Mouse (Mus musculus): ENCODE measurements around the gene Tmem38a. TPM values are rescaled to one million over a fixed set of nuclear protein-coding genes. Genes with fewer than 3 reads are reported as not detected.

The Tmem38a gene
- 63.4 and 71.8 TPM in 2 replicates for total RNA-seq (2014; rRNA removed)
- polyA plus RNA-seq (2015; fragmentation: Nextera tagmentation; extraction: Ambion mirVana) = 42.4 and 47.7 TPM in 2 replicates

GRCm38 (mm10) chr8:72571611-72572473 lies at the start of gene Tmem38a:
Gene Tmem38a, plus strand, starts transcription at chr8:72572055.
- Histone ChIP-seq H3K9ac (replicated peaks; ENCODE audit: low read length) (peak within 1 kb of the TSS; percentile 71), H3K4me1 (ENCODE audit: insufficient read depth, low read length) (peaks cover 11% of the 10 kb centered on the region), H3K27me3 (ENCODE audit: insufficient read depth, low read length) (no peaks in the 10 kb centered on the region), H3K36me3 (ENCODE audit: insufficient read depth, low read length) (peaks cover 21% of the 10 kb centered on the region), H3K27ac (peak within 1 kb of the TSS; percentile 91), H3K9me3 (ENCODE audit: low read length) (no peaks in the 10 kb centered on the region), H3K4me2 (ENCODE audit: low read depth, low read length) (peak within 1 kb of the TSS; percentile 93), H3K4me3 (ENCODE audit: low read length) (peak within 1 kb of the TSS; percentile 79)
- ATAC-seq (peak; percentile 44), DNase-seq (ENCODE audit: low spot score) (peak; percentile 75)
- TF ChIP-seq CTCF (IDR thresholded peaks at IDR 0.05; ENCODE audit: low read depth) = no peak
- 1% methylated on average over 45 of the region's 45 CpGs for WGBS

DNA sequence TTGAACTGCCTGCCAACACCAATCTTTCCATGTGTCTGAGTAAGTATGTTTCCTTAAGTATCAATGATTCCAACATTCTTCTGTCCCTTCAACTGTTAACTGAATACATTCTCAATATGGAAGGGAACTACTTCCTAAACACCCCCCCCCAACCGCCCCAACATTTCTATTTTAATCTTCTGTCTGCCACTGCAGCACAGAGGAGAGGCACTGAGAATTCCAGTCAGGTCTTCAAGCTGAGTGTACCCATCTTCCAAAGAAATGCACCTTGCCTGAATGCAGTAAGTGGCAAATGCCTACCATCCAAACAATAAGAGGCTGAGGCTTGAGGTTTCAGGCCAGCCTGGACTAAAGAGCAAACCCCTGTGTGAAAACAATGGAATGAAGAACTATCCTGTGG lies 39.8 kb upstream of the Tmem38a start:
- Histone ChIP-seq H3K4me2 (ENCODE audit: low read depth, low read length) (no peak overlapping the region), H3K4me1 (ENCODE audit: insufficient read depth, low read length) (no peaks in the 10 kb centered on the region), H3K4me3 (ENCODE audit: low read length) (no peak overlapping the region), H3K9me3 (ENCODE audit: low read length) (no peaks in the 10 kb centered on the region), H3K27ac (no peak overlapping the region), H3K36me3 (ENCODE audit: insufficient read depth, low read length) (no peaks in the 10 kb centered on the region), H3K27me3 (ENCODE audit: insufficient read depth, low read length) (no peaks in the 10 kb centered on the region), H3K9ac (replicated peaks; ENCODE audit: low read length) (no peak overlapping the region)
- 95% methylated on average over 1 of the region's 1 CpGs for WGBS
- ATAC-seq (no peak), DNase-seq (ENCODE audit: low spot score) (no peak)
- TF ChIP-seq CTCF (IDR thresholded peaks at IDR 0.05; ENCODE audit: low read depth) = no peak

DNA sequence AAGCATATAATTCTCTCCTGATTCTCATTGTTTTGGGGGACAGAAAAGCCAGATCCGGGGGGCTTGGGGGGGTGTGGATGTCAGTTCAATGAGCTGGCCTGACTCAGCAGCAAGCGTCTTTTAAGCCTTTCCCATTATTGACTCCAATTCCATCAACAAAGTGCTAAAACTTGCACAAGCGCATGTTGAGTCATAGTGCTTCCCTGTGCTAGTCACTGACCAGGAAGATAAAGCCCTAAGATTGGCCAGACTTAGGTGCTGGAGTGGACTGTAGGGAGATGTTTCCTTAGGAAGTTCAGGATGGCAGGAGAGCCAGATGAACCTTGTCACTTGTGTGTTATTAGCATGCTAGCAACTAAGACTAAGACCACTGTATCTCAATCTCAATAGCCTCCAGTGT lies 37.0 kb upstream of the Tmem38a start:
- no peaks in the 10 kb centered on the region for H3K4me1 ChIP-seq (ENCODE audit: insufficient read depth, low read length)
- H3K9me3 ChIP-seq (ENCODE audit: low read length) = no peaks in the 10 kb centered on the region
- no peak overlapping the region for H3K4me3 ChIP-seq (ENCODE audit: low read length)
- H3K9ac ChIP-seq (replicated peaks; ENCODE audit: low read length) = no peak overlapping the region
- no peaks in the 10 kb centered on the region for H3K36me3 ChIP-seq (ENCODE audit: insufficient read depth, low read length)
- H3K27ac ChIP-seq = no peak overlapping the region
- DNase-seq (ENCODE audit: low spot score) (no peak), ATAC-seq (no peak)
- 98% methylated on average over 3 of the region's 3 CpGs for WGBS
- TF ChIP-seq CTCF (IDR thresholded peaks at IDR 0.05; ENCODE audit: low read depth) = no peak
- no peaks in the 10 kb centered on the region for H3K27me3 ChIP-seq (ENCODE audit: insufficient read depth, low read length)
- no peak overlapping the region for H3K4me2 ChIP-seq (ENCODE audit: low read depth, low read length)

DNA sequence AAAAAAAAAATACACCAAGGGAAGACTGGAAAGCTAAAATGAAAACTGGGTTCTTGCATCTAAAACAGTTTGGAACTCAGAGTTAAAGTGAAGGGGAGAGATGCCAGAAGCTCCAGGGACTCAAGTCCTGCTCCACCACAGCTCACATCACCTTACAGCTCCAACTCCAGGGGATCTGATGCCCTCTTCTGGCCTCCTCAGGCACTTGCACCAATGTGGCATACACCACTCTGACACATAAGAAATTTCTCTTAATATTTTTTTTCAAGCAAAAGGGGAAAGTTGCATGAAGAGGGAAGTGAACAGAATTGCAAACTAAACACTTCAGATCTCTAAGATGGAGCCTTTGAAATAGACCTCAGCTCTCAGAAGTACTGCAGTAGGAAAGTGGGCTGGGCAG lies 32.6 kb upstream of the Tmem38a start:
- H3K36me3 ChIP-seq (ENCODE audit: insufficient read depth, low read length) = peaks cover 5% of the 10 kb centered on the region; the same call in 1 of the 2 replicates

DNA sequence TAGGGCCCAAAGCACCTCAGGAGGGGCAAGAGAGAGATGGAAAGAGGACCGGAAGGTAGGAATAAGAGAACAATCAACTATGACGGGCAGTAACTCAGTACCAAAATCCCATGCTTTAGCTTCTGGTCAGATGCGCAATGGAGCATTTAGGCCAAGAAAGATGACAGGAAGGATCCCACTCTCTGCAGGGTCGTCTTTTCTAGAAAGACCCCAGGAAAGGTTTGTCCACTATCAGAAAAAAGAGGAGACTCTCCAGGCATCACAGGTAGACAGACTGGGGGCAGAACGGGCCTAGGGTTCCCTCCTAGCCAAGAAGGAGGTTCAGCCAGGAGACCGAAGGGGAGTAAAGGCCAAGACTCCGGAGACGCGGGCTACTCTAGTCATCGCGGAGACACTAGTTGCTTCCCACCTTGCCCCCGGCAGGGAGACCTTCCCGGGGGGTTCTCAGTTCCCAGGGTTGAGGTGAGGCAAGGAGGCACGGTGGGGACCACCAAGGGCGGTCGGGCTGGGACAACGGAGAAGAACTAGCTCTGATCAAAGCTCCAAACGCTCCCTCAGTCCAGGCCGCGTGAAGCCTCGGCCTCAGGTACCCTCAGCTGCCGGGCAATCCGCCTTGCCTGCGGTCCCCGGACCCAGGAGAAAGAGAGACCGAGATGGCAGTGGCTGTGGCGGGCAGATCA lies 24.6 kb upstream of the Tmem38a start:
- Histone ChIP-seq H3K27me3 (ENCODE audit: insufficient read depth, low read length) (no peaks in the 10 kb centered on the region), H3K27ac (peak overlapping the region; percentile 93), H3K4me1 (ENCODE audit: insufficient read depth, low read length) (0 out of 2 replicates have a peak, but pooled peaks cover 8% of the 10 kb centered on the region), H3K36me3 (ENCODE audit: insufficient read depth, low read length) (peaks cover 11% of the 10 kb centered on the region; the same call in 1 of the 2 replicates), H3K4me2 (ENCODE audit: low read depth, low read length) (peak overlapping the region; percentile 99), H3K9ac (replicated peaks; ENCODE audit: low read length) (peak overlapping the region; percentile 98), H3K9me3 (ENCODE audit: low read length) (no peaks in the 10 kb centered on the region), H3K4me3 (ENCODE audit: low read length) (peak overlapping the region; percentile 92)
- ATAC-seq (peak; percentile 1; the same call in 1 of the 2 replicates), DNase-seq (ENCODE audit: low spot score) (peak; percentile 3)
- WGBS = 2% methylated on average over 27 of the region's 27 CpGs
- no peak for TF ChIP-seq CTCF (IDR thresholded peaks at IDR 0.05; ENCODE audit: low read depth)

More for the DNA sequence above, 32.6 kb upstream of the Tmem38a start:
- TF ChIP-seq CTCF (IDR thresholded peaks at IDR 0.05; ENCODE audit: low read depth) = peak; percentile 35
- H3K27ac ChIP-seq = no peak overlapping the region
- H3K4me1 ChIP-seq (ENCODE audit: insufficient read depth, low read length) = no peaks in the 10 kb centered on the region
- H3K4me2 ChIP-seq (ENCODE audit: low read depth, low read length) = no peak overlapping the region
- no peaks in the 10 kb centered on the region for H3K9me3 ChIP-seq (ENCODE audit: low read length)
- no peaks in the 10 kb centered on the region for H3K27me3 ChIP-seq (ENCODE audit: insufficient read depth, low read length)
- no peak overlapping the region for H3K9ac ChIP-seq (replicated peaks; ENCODE audit: low read length)
- no peak overlapping the region for H3K4me3 ChIP-seq (ENCODE audit: low read length)
- DNase-seq (ENCODE audit: low spot score) (no peak), ATAC-seq (no peak)

DNA sequence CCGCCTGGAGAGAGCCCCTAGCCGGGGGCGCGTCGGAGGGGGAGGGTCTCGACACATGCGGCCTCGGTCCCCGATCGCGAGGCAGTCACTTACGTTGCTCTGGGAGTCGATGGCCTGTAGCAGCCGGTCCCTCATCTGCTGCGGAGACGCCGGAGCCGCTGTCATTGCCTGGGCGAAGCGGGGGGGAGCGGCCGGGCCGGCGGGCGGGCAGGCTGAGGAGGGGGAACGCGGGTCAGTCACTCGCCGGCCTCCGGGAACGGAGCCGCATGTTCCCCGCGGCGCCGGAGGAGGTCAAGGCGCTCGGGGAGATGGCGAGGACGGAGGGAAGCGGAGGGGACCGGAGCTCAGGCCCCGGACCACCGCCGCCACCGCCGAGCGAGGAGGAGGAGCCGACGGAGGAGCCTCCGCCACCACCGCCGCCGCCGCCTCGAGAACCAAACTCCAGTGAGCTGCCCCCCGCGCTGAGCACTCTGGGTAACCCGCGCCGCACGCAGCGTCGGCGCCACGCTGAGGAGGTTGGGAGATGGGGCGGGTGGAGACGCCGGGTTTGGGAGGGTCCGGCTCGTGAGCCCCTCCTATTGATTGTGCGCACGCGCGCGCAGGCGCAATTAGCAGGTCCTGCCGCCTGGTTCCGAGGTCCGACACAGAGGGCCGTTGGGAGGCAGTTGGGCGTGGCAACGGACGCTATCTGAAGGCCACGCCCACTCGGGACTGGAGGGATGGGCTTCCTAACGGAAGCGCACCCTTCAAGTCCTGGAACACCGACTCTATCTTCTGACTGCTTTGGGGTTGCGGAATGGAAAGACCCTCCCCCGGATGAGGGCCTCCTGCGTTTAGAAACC lies 23.8 kb upstream of the Tmem38a start, which contains the start of gene Med26:
Gene Med26 (minus strand): TSS at position 469 of the 842 bp plus-strand sequence.
- H3K27ac ChIP-seq = peak within 1 kb of the TSS; percentile 93
- H3K4me3 ChIP-seq (ENCODE audit: low read length) = peak within 1 kb of the TSS; percentile 92
- peak; percentile 38 for TF ChIP-seq CTCF (IDR thresholded peaks at IDR 0.05; ENCODE audit: low read depth)
- WGBS = under 1% methylated on average over 89 of the region's 92 CpGs
- DNase-seq (ENCODE audit: low spot score) = peak; percentile 100
- no peaks in the 10 kb centered on the region for H3K9me3 ChIP-seq (ENCODE audit: low read length)
- peak within 1 kb of the TSS; percentile 98 for H3K9ac ChIP-seq (replicated peaks; ENCODE audit: low read length)
- peak within 1 kb of the TSS; percentile 99 for H3K4me2 ChIP-seq (ENCODE audit: low read depth, low read length)
- peak; percentile 96 for ATAC-seq
- 0 out of 2 replicates have a peak, but pooled peaks cover 8% of the 10 kb centered on the region for H3K4me1 ChIP-seq (ENCODE audit: insufficient read depth, low read length)
- no peaks in the 10 kb centered on the region for H3K27me3 ChIP-seq (ENCODE audit: insufficient read depth, low read length)
- peaks cover 11% of the 10 kb centered on the region; the same call in 1 of the 2 replicates for H3K36me3 ChIP-seq (ENCODE audit: insufficient read depth, low read length)

All from hindbrain, postnatal 0 days (tissue).